Mouse (Mus musculus): ENCODE measurements around the gene Cytip. TPM values are rescaled to one million over a fixed set of nuclear protein-coding genes. Genes with fewer than 3 reads are reported as not detected.

Cytip gene
- total and polyA plus RNA-seq, 3 experiments: not detected

DNA sequence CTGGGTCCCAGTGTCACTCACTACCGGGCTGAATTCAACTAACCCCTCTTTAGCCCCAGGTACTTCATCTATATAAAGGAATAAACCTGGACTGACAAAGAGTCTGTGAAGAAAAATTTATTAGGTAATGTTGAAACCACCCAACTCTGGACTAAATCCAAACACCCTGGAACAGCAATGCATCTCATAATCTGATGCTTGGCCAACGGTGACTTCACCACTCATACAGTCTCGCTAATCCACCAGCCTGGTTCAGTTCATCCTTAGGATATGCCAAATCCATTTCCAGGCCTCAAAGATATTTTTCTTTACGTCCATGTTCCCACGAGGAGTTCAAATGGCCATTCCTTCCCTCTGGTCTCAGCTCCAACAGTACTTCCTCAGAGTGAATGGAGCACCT is 48.8 kb downstream of the Cytip start:
- Histone ChIP-seq H3K4me1 (ENCODE audit: control insufficient read depth in 1 of 2, insufficient read depth in 2 of 2, low read length in 2 of 2) (no peaks in the 10 kb centered on the region), H3K79me2 (ENCODE audit: control insufficient read depth, insufficient read depth, low read length, poor library complexity) (no peaks in the 10 kb centered on the region), H3K4me3 (ENCODE audit: control insufficient read depth in 1 of 2, insufficient read depth in 1 of 2, low read depth in 2 of 2, low read length in 2 of 2) (no peak overlapping the region), H3K27me3 (ENCODE audit: control insufficient read depth in 1 of 2, insufficient read depth in 2 of 2, low read length in 2 of 2) (no peaks in the 10 kb centered on the region), H3K27ac (ENCODE audit: control insufficient read depth, low read depth, low read length) (no peak overlapping the region), H3K9ac (ENCODE audit: control insufficient read depth, low read depth, low read length, poor library complexity, severe bottlenecking) (no peak overlapping the region), H3K9me3 (replicated peaks; ENCODE audit: insufficient read depth, low read length) (no peaks in the 10 kb centered on the region), H3K36me3 (ENCODE audit: control insufficient read depth in 1 of 2, insufficient read depth in 2 of 2, low read length in 2 of 2) (no peaks in the 10 kb centered on the region)
- DNase-seq (ENCODE audit: low read depth, low spot score): no peak
- TF ChIP-seq TAL1 (IDR thresholded peaks at IDR 0.05; ENCODE audit: low read length) (no peak), MEF2A (IDR thresholded peaks at IDR 0.05; ENCODE audit: extremely low read depth, insufficient replicate concordance, low read depth, low read length, poor library complexity, severe bottlenecking) (no peak), GABPA (IDR thresholded peaks at IDR 0.05; ENCODE audit: low read depth, low read length) (no peak), USF1 (IDR thresholded peaks at IDR 0.05; ENCODE audit: low read depth, low read length) (no peak), ZC3H11A (IDR thresholded peaks at IDR 0.05; ENCODE audit: low read depth, low read length) (no peak), RCOR1 (IDR thresholded peaks at IDR 0.05; ENCODE audit: low read depth, low read length) (no peak), GATA1 (IDR thresholded peaks at IDR 0.05; ENCODE audit: low read depth, low read length) (no peak)

DNA sequence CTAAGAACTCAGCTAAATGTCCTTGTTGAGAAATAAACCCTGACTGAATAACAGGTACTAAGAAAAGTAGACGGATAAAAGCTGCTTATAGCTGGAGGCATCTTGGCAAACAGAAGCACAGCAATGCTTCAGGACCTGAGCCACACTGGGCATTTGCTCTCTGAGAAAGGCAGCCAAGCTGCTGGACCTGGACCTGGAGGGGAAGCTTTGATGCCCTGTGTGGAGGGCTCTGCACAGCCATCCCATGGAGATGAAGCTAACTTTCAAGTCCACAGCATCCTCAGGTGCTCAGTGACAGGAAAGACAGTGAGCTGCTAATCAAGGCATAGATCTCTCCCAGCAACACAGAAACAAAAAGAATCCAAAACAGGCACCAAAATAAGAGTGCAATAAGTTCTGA is 54.8 kb downstream of the Cytip start:
- Histone ChIP-seq H3K4me3 (ENCODE audit: control insufficient read depth in 1 of 2, insufficient read depth in 1 of 2, low read depth in 2 of 2, low read length in 2 of 2) (no peak overlapping the region), H3K27me3 (ENCODE audit: control insufficient read depth in 1 of 2, insufficient read depth in 2 of 2, low read length in 2 of 2) (no peaks in the 10 kb centered on the region), H3K36me3 (ENCODE audit: control insufficient read depth in 1 of 2, insufficient read depth in 2 of 2, low read length in 2 of 2) (no peaks in the 10 kb centered on the region), H3K79me2 (ENCODE audit: control insufficient read depth, insufficient read depth, low read length, poor library complexity) (no peaks in the 10 kb centered on the region), H3K4me1 (ENCODE audit: control insufficient read depth in 1 of 2, insufficient read depth in 2 of 2, low read length in 2 of 2) (no peaks in the 10 kb centered on the region), H3K27ac (ENCODE audit: control insufficient read depth, low read depth, low read length) (no peak overlapping the region), H3K9me3 (replicated peaks; ENCODE audit: insufficient read depth, low read length) (no peaks in the 10 kb centered on the region), H3K9ac (ENCODE audit: control insufficient read depth, low read depth, low read length, poor library complexity, severe bottlenecking) (no peak overlapping the region)
- no peak for DNase-seq (ENCODE audit: low read depth, low spot score)
- no peak for TF ChIP-seq MAX (IDR thresholded peaks at IDR 0.05; ENCODE audit: low read length)
- TF ChIP-seq KAT2A (conservative IDR thresholded peaks at IDR 0.05; ENCODE audit: low read depth, low read length): no peak
- no peak for TF ChIP-seq CHD1 (IDR thresholded peaks at IDR 0.05; ENCODE audit: low read depth, low read length)
- TF ChIP-seq POLR2AphosphoS2 (IDR thresholded peaks at IDR 0.05; ENCODE audit: low read length): no peak
- TF ChIP-seq POLR2A (IDR thresholded peaks at IDR 0.05; ENCODE audit: control insufficient read depth in 1 of 2, insufficient read depth in 1 of 2, low read depth in 1 of 2, low read length in 2 of 2, poor library complexity in 1 of 2): no peak
- no peak for TF ChIP-seq ETS1 (IDR thresholded peaks at IDR 0.05; ENCODE audit: low read depth, low read length)
- no peak for TF ChIP-seq E2F4 (IDR thresholded peaks at IDR 0.05; ENCODE audit: borderline replicate concordance, low read depth, low read length)
- TF ChIP-seq TBP (IDR thresholded peaks at IDR 0.05; ENCODE audit: low read depth, low read length): no peak
- TF ChIP-seq ZC3H11A (IDR thresholded peaks at IDR 0.05; ENCODE audit: low read depth, low read length): no peak
- TF ChIP-seq UBTF (IDR thresholded peaks at IDR 0.05; ENCODE audit: borderline replicate concordance, insufficient read depth, low read depth, low read length): no peak
- TF ChIP-seq RCOR1 (IDR thresholded peaks at IDR 0.05; ENCODE audit: low read depth, low read length): no peak
- TF ChIP-seq BHLHE40 (IDR thresholded peaks at IDR 0.05; ENCODE audit: borderline replicate concordance, low read depth, low read length): no peak
- no peak for TF ChIP-seq TCF12 (IDR thresholded peaks at IDR 0.05; ENCODE audit: low read depth, low read length)
